Mouse (Mus musculus) MEL (cell line): ENCODE data around the gene Fam205c. TPM values are rescaled to one million over a fixed set of nuclear protein-coding genes. Genes with fewer than 3 reads are reported as not detected.

Experiments
- DNase-seq: peaks from one replicate; pipeline ENCODE4 v3.0.0; 2011; ENCODE audit warnings: low read depth, low spot score
- H3K27ac ChIP-seq: 2 replicates; pipeline ENCODE4 v1.5.1; 2012; ENCODE audit warnings: low read depth, mild to moderate bottlenecking, control low read depth, low read length, moderate library complexity; ENCODE audit not compliant: control insufficient read depth
- H3K27me3 ChIP-seq, 2 experiments: fragments of 150-350 bp in 1 of 2; sonication (generic) in 1 of 2; 2 replicates each; pipeline ENCODE4 v1.6.1; 2012; ENCODE audit warnings: low read length in 2 of 2, mild to moderate bottlenecking in 2 of 2, improper control_type of control experiment in 1 of 2, moderate library complexity in 1 of 2; ENCODE audit not compliant: insufficient read depth in 2 of 2, control insufficient read depth in 1 of 2
- H3K36me3 ChIP-seq, 2 experiments: 2 replicates each; pipeline ENCODE4 v1.6.1; 2012 to 2014; ENCODE audit warnings: low read length in 2 of 2, improper control_type of control experiment in 1 of 2, inconsistent platforms in 1 of 2, mild to moderate bottlenecking in 1 of 2; ENCODE audit not compliant: insufficient read depth in 2 of 2, control insufficient read depth in 1 of 2
- H3K4me1 ChIP-seq, 2 experiments: fragments of 150-350 bp in 1 of 2; sonication (generic) in 1 of 2; 2 replicates each; pipeline ENCODE4 v1.6.1; 2012; ENCODE audit warnings: low read length in 2 of 2, improper control_type of control experiment in 1 of 2, mild to moderate bottlenecking in 1 of 2; ENCODE audit not compliant: insufficient read depth in 2 of 2, control insufficient read depth in 1 of 2
- H3K4me3 ChIP-seq, 2 experiments: fragments of 150-350 bp in 1 of 2; sonication (generic) in 1 of 2; 2 replicates each; pipeline ENCODE4 v1.5.1; 2012; ENCODE audit warnings: low read depth in 2 of 2, low read length in 2 of 2, mild to moderate bottlenecking in 2 of 2, moderate library complexity in 2 of 2, control low read depth in 1 of 2, improper control_type of control experiment in 1 of 2; ENCODE audit not compliant: control insufficient read depth in 1 of 2, insufficient read depth in 1 of 2
- H3K79me2 ChIP-seq: 2 replicates; pipeline ENCODE4 v1.6.1; 2012; ENCODE audit warnings: mild to moderate bottlenecking, low read length, moderate library complexity; ENCODE audit not compliant: control insufficient read depth, poor library complexity, insufficient read depth
- H3K9ac ChIP-seq: 2 replicates; pipeline ENCODE4 v1.6.1; 2012; ENCODE audit warnings: low read depth, mild to moderate bottlenecking, control low read depth, low read length, moderate library complexity; ENCODE audit not compliant: control insufficient read depth, poor library complexity, severe bottlenecking
- H3K9me3 ChIP-seq: fragments of 150-350 bp; sonication (generic); replicated peaks from 2 replicates; pipeline ENCODE4 v1.6.1; 2012; ENCODE audit warnings: mild to moderate bottlenecking, low read length, improper control_type of control experiment, moderate library complexity; ENCODE audit not compliant: insufficient read depth
- CHD1 ChIP-seq: IDR thresholded peaks from 2 replicates; pipeline ENCODE4 v1.6.1; 2012; ENCODE audit warnings: low read depth, mild to moderate bottlenecking, inconsistent platforms, low read length, improper control_type of control experiment
- CTCF ChIP-seq, 3 experiments: IDR thresholded peaks in 2 of 3; conservative IDR thresholded peaks in 1 of 3; 2 replicates each; pipeline ENCODE4 v1.5.1; 2011 to 2012; ENCODE audit warnings: low read length in 3 of 3, low read depth in 2 of 3, mild to moderate bottlenecking in 2 of 3, improper control_type of control experiment in 1 of 3, inconsistent platforms in 1 of 3, mixed read lengths in 1 of 3, moderate library complexity in 1 of 3; ENCODE audit not compliant: control insufficient read depth in 1 of 3, insufficient read depth in 1 of 3, poor library complexity in 1 of 3, severe bottlenecking in 1 of 3
- ELF1 ChIP-seq: IDR thresholded peaks from 2 replicates; pipeline ENCODE4 v1.6.1; 2014; ENCODE audit warnings: low read depth, mild to moderate bottlenecking, inconsistent platforms, low read length, improper control_type of control experiment, moderate library complexity
- ETS1 ChIP-seq: IDR thresholded peaks from 2 replicates; pipeline ENCODE4 v1.6.1; 2012; ENCODE audit warnings: low read depth, mild to moderate bottlenecking, inconsistent platforms, low read length, improper control_type of control experiment, moderate library complexity
- HCFC1 ChIP-seq: IDR thresholded peaks from 2 replicates; pipeline ENCODE4 v1.6.1; 2012; ENCODE audit warnings: low read depth, mild to moderate bottlenecking, inconsistent platforms, low read length, improper control_type of control experiment, moderate library complexity
- JUND ChIP-seq: IDR thresholded peaks from 2 replicates; pipeline ENCODE4 v1.6.1; 2011; ENCODE audit warnings: low read depth, mild to moderate bottlenecking, improper control_type of control experiment, low read length
- MYB ChIP-seq: IDR thresholded peaks from 2 replicates; pipeline ENCODE4 v1.6.1; 2011; ENCODE audit warnings: mild to moderate bottlenecking, low read depth, low read length, improper control_type of control experiment
- NRF1 ChIP-seq: IDR thresholded peaks from 2 replicates; pipeline ENCODE4 v1.6.1; 2014; ENCODE audit warnings: low read depth, mild to moderate bottlenecking, inconsistent platforms, low read length, improper control_type of control experiment, moderate library complexity; ENCODE audit not compliant: poor library complexity, insufficient read depth, severe bottlenecking
- POLR2AphosphoS5 ChIP-seq: IDR thresholded peaks from 2 replicates; pipeline ENCODE4 v1.6.1; 2012; ENCODE audit warnings: low read depth, borderline replicate concordance, mild to moderate bottlenecking, inconsistent platforms, low read length, moderate library complexity, mixed read lengths
- RAD21 ChIP-seq: IDR thresholded peaks from 2 replicates; pipeline ENCODE4 v1.6.1; 2011; ENCODE audit warnings: mild to moderate bottlenecking, low read depth, low read length, improper control_type of control experiment
- SIN3A ChIP-seq: IDR thresholded peaks from 2 replicates; pipeline ENCODE4 v1.6.1; 2012; ENCODE audit warnings: low read length, improper control_type of control experiment, inconsistent platforms
- SMC3 ChIP-seq: IDR thresholded peaks from 2 replicates; pipeline ENCODE4 v1.6.1; 2011; ENCODE audit warnings: low read depth, low read length, improper control_type of control experiment
- TAL1 ChIP-seq: IDR thresholded peaks from 2 replicates; pipeline ENCODE4 v1.6.1; 2012; ENCODE audit warnings: mild to moderate bottlenecking, inconsistent platforms, low read length, moderate library complexity, mixed read lengths
- UBTF ChIP-seq: IDR thresholded peaks from 2 replicates; pipeline ENCODE4 v1.6.1; 2012; ENCODE audit warnings: low read depth, mild to moderate bottlenecking, inconsistent platforms, low read length, improper control_type of control experiment, moderate library complexity, borderline replicate concordance; ENCODE audit not compliant: insufficient read depth
- ZC3H11A ChIP-seq: IDR thresholded peaks from 2 replicates; pipeline ENCODE4 v1.6.1; 2012; ENCODE audit warnings: low read depth, mild to moderate bottlenecking, inconsistent platforms, low read length, improper control_type of control experiment
- ZKSCAN1 ChIP-seq: IDR thresholded peaks from 2 replicates; pipeline ENCODE4 v1.6.1; 2012; ENCODE audit warnings: low read depth, mild to moderate bottlenecking, inconsistent platforms, low read length, improper control_type of control experiment, moderate library complexity
- ZMIZ1 ChIP-seq: IDR thresholded peaks from 2 replicates; pipeline ENCODE4 v1.6.1; 2012; ENCODE audit warnings: low read depth, mild to moderate bottlenecking, inconsistent platforms, low read length, improper control_type of control experiment, moderate library complexity
- polyA plus RNA-seq, 2 experiments: library from polyadenylated mRNA; stranded (reverse) in 1 of 2; unstranded in 1 of 2; fragments of >175 nt in 1 of 2; fragments of >200 nt in 1 of 2; gene quantifications; 2 replicates each; pipeline versions ENCODE4 v1.2.1 to v1.2.4; 2012; ENCODE audit warnings: low replicate concordance in 2 of 2, low read depth in 1 of 2; ENCODE audit not compliant: insufficient read length in 2 of 2, insufficient read depth in 1 of 2, missing spikeins in 1 of 2
- total RNA-seq: library from RNA; depleted of rRNA; stranded (reverse); fragments of 300-350 nt; gene quantifications from 2 replicates; pipeline ENCODE4 v1.2.3, GENCODE M21; 2012

Fam205c gene
- total and polyA plus RNA-seq, 3 experiments = not detected

DNA sequence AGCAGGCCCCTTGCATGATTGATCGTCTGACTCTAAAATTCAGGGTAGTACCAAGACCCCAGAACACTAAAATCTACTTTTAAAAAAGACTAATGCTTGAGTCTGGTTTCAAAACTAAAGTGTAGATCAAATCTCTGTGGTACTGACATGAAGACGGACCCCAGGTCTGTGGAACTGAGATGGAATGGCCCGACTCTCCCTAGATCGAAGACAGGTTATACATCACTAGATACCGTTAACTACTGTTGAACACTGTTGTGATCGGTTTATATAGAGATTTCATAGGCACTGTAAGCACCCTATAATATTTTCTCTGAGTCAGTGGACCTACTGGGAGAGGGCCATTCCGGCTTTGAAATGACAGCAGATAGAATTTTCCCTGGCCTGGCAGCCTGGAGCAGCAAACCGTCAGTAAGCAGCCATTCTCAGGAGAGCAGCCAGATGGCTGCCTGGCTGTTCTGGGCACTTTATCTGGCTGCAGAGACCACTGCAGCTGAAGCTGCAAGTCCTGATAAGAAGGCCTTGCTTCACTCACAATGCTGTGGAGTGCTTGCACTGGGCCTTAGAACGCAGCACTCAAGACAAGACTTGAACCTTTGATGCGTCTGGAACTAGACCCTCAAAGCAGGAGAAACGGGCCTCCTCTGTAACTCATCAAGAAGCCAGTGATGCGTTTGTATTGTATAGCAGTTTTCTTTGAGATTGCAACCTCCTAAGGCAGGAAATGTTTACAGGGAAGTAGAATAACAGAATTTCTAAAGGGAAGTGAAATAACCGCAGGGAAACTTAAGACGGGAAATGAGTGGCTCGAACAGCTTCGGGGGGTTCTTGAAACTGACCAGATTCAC lies 6.0 kb upstream of the Fam205c start (continued):
- no peak for TF ChIP-seq NRF1
- no peak for TF ChIP-seq ELF1
- no peak for TF ChIP-seq HCFC1
- TF ChIP-seq, all 39 proteins: peak for 10

DNA sequence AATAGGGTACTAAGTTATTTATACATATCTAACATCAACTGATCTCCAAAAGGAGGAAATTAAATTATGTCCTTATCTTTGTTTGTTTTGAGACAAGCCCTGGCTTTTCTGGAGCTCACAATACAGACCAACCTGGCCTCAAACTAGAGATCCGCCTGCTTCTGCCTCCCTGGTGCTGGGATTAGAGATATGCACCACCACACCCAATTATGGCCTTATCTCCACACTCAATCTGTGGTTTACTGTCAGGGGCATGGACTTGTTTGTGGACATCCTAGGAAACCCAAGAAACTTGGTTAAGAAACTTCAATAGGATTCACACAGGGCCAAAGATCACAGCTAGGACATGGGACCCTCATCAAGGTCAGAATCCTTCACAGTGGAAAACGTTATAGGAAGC lies 3.6 kb upstream of the Fam205c start:
- no peak overlapping the region for H3K27ac ChIP-seq
- H3K4me3 ChIP-seq = no peak overlapping the region
- H3K9ac ChIP-seq = no peak overlapping the region
- no peaks in the 10 kb centered on the region; a peak in 2 of 4 replicates for H3K4me1 ChIP-seq
- H3K9me3 ChIP-seq = no peaks in the 10 kb centered on the region
- H3K36me3 ChIP-seq = peaks cover 0 to 5% of the 10 kb centered on the region in 2 experiments; a peak in 2 of 4 replicates
- no peaks in the 10 kb centered on the region for H3K79me2 ChIP-seq
- no peak for DNase-seq
- H3K27me3 ChIP-seq = no peaks in the 10 kb centered on the region
- TF ChIP-seq JUND = no peak
- no peak for TF ChIP-seq ZC3H11A

DNA sequence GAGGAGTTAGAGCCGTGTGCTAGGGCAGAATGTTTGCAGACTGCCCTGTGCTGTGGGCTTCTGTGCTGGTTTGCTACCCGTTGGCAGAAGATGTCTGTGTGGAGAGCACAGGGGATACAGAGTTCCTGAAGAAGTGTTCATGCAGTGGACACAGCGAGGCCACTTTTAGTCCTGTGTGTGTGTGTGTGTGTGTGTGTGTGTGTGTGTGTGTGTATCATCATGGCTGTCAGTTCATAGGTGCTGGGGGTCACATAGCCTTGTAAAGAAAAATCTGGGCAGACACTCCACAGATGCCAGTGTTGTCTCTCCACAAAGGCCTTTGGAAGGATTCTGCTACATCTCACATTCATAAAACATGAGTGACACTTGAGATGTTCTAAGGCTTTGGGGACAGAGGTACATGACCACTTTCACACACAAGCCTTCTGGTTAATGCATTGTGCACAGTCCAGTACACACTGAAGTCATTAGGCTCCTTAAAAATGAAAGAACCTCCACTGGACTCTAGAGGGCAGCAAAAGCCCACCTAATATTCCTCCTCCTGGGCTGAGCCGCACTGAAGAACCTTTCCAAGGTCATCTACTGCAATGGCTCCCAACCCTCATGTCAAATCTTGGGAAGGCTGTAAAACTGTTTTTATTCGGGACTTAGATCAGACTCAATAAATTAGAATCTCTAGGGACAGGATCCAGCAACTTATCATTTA lies 2.7 kb upstream of the Fam205c start:
- Histone ChIP-seq H3K9me3 (no peaks in the 10 kb centered on the region), H3K27ac (no peak overlapping the region), H3K9ac (no peak overlapping the region), H3K4me1 (no peaks in the 10 kb centered on the region; a peak in 2 of 4 replicates), H3K36me3 (peaks cover 0 to 5% of the 10 kb centered on the region in 2 experiments; a peak in 2 of 4 replicates), H3K4me3 (no peak overlapping the region), H3K79me2 (no peaks in the 10 kb centered on the region), H3K27me3 (no peaks in the 10 kb centered on the region)
- peak; percentile 74 for DNase-seq
- TF ChIP-seq SMC3 = peak; percentile 63
- no peak for TF ChIP-seq ZMIZ1
- no peak for TF ChIP-seq ETS1
- no peak for TF ChIP-seq SIN3A
- TF ChIP-seq CHD1 = no peak
- TF ChIP-seq ZKSCAN1 = no peak
- peak; percentile 76 for TF ChIP-seq RAD21
- no peak for TF ChIP-seq POLR2AphosphoS5
- peak; percentile 62 for TF ChIP-seq ZC3H11A
- TF ChIP-seq CTCF (IDR thresholded peaks at IDR 0.05 in 2 of 3, conservative IDR thresholded peaks at IDR 0.05 in 1 of 3; ENCODE audit: control insufficient read depth in 1 of 3, insufficient read depth in 1 of 3, low read depth in 2 of 3, low read length in 3 of 3, poor library complexity in 1 of 3, severe bottlenecking in 1 of 3) = peak; percentile 40 to 70 (median 63)
- no peak for TF ChIP-seq UBTF
- TF ChIP-seq MYB = no peak
- no peak for TF ChIP-seq TAL1
- no peak for TF ChIP-seq NRF1
- TF ChIP-seq HCFC1 = no peak
